Comparison of ENCODE assay signal across 31 mouse cellular contexts in genomic region chr6:131402606-131403005, GRCm38 (mm10). TPM values are rescaled to one million over a fixed set of nuclear protein-coding genes. Genes with fewer than 3 reads are reported as not detected.
A peak's percentile ranks its signal among the peaks of the same experiment; 100 is the strongest.
DNase-seq lines count a peak whose midpoint lies in the region; ATAC-seq and TF ChIP-seq lines count a peak whose summit lies in the region.
"Had no signal": no experiment of that assay in that cellular context is flagged by ENCODE, and none has a peak within 500 bp of the region (broad histone marks: within the 10 kb centered on the region; RNA-seq: fewer than 3 reads in every experiment).

No protein-coding gene starts in this region.

- H3K27me3 ChIP-seq in forebrain, embryonic 15.5 days = no peaks in the 10 kb centered on the region
- no peaks in the 10 kb centered on the region for H3K27me3 ChIP-seq in forebrain, embryonic 14.5 days (replicated peaks; ENCODE audit: control insufficient read depth, insufficient read depth, low read length)
- H3K27me3 ChIP-seq in kidney, embryonic 15.5 days = no peaks in the 10 kb centered on the region
- H3K27me3 ChIP-seq: CH12.LX; heart, embryonic 12.5 days; heart, embryonic 15.5 days; hindbrain, embryonic 13.5 days; intestine, embryonic 15.5 days; Patski had no signal

- DNase-seq in forebrain, embryonic 14.5 days (ENCODE audit: low spot score) = no peak
- DNase-seq in frontal cortex, postnatal 10 days (ENCODE audit: low spot score in 2 of 2) = no peak
- no peak for DNase-seq in left cerebral cortex, adult 2 months (ENCODE audit: extremely low spot score in 1 of 2, low spot score in 2 of 2)
- no peak for DNase-seq in left cerebral cortex, postnatal 14 days (ENCODE audit: low spot score in 2 of 2)
- DNase-seq: adrenal gland, postnatal 10 days; adrenal gland, postnatal 36 days; B cell, adult 2 months; cerebellum, adult 11 months; cerebellum, adult 2 months; cerebellum, adult 9-11 months; cerebellum, postnatal 25 days; embryo, embryonic 11 days; gastrocnemius, adult 2 months; gastrocnemius, postnatal 14 days; heart, postnatal 10 days; heart, postnatal 36 days; kidney, adult 11 months had no signal

- ATAC-seq in forebrain, embryonic 15.5 days (replicated peaks) = no peak
- no peak for ATAC-seq in forebrain, embryonic 14.5 days
- ATAC-seq in frontal cortex, adult (ENCODE audit: low TSS enrichment) = peak; percentile 96
- no peak for ATAC-seq in kidney, embryonic 15.5 days (replicated peaks; ENCODE audit: low FRiP score)
- ATAC-seq: hindbrain, embryonic 16.5 days; Patski had no signal

- no peaks in the 10 kb centered on the region for H3K4me1 ChIP-seq in forebrain, embryonic 15.5 days
- no peaks in the 10 kb centered on the region for H3K4me1 ChIP-seq in forebrain, embryonic 14.5 days (ENCODE audit: control insufficient read depth, insufficient read depth, low read length)
- H3K4me1 ChIP-seq in embryonic fibroblast, embryonic 13.5 days (ENCODE audit: control insufficient read depth, insufficient read depth, low read length) = peaks cover 4% of the 10 kb centered on the region; the same call in 1 of the 2 replicates
- H3K4me1 ChIP-seq in kidney, embryonic 15.5 days = peaks cover 10% of the 10 kb centered on the region
- H3K4me1 ChIP-seq: heart, embryonic 15.5 days; hindbrain, embryonic 13.5 days; intestine, embryonic 15.5 days had no signal

- H3K36me3 ChIP-seq in forebrain, embryonic 15.5 days = no peaks in the 10 kb centered on the region
- no peaks in the 10 kb centered on the region for H3K36me3 ChIP-seq in forebrain, embryonic 14.5 days (ENCODE audit: control insufficient read depth, insufficient read depth, low read length)
- H3K36me3 ChIP-seq in kidney, embryonic 15.5 days = no peaks in the 10 kb centered on the region
- H3K36me3 ChIP-seq: G1E; heart, embryonic 12.5 days; heart, embryonic 15.5 days; hindbrain, embryonic 10.5 days; hindbrain, embryonic 13.5 days; intestine, embryonic 15.5 days had no signal

- no peaks in the 10 kb centered on the region for H3K9me3 ChIP-seq in forebrain, embryonic 15.5 days
- no peaks in the 10 kb centered on the region for H3K9me3 ChIP-seq in forebrain, embryonic 14.5 days (replicated peaks; ENCODE audit: control insufficient read depth, low read length)
- H3K9me3 ChIP-seq in kidney, embryonic 15.5 days (replicated peaks) = no peaks in the 10 kb centered on the region
- H3K9me3 ChIP-seq: G1E; heart, embryonic 15.5 days; hindbrain, embryonic 10.5 days; hindbrain, embryonic 13.5 days; intestine, embryonic 15.5 days had no signal

- TF ChIP-seq CTCF in left cerebral cortex, adult 2 months (IDR thresholded peaks at IDR 0.05) = no peak
- no peak for TF ChIP-seq CTCF in embryonic fibroblast, embryonic 13.5 days (IDR thresholded peaks at IDR 0.05; ENCODE audit: borderline replicate concordance, insufficient read depth, low read length)

- H3K4me2 ChIP-seq in forebrain, embryonic 15.5 days (replicated peaks) = no peak overlapping the region
- H3K4me2 ChIP-seq in forebrain, embryonic 14.5 days (ENCODE audit: low read length) = no peak overlapping the region
- H3K4me2 ChIP-seq in kidney, embryonic 15.5 days = no peak overlapping the region
- H3K4me2 ChIP-seq: heart, embryonic 12.5 days; heart, embryonic 15.5 days; hindbrain, embryonic 13.5 days; intestine, embryonic 15.5 days had no signal

- H3K9ac ChIP-seq in forebrain, embryonic 15.5 days (replicated peaks) = no peak overlapping the region
- no peak overlapping the region for H3K9ac ChIP-seq in forebrain, embryonic 14.5 days (ENCODE audit: low read length)
- H3K9ac ChIP-seq in kidney, embryonic 15.5 days = no peak overlapping the region
- H3K9ac ChIP-seq: heart, embryonic 12.5 days; heart, embryonic 15.5 days; hindbrain, embryonic 13.5 days; intestine, embryonic 15.5 days had no signal

- intact Hi-C loops in left cerebral cortex, adult 2 months (cut with DNase I) = loop anchor here (2.0 kb wide), 1 partner anchor 14 kb away; the partner anchor contains the start of gene Ybx3
- intact Hi-C loops in left cerebral cortex, postnatal 14 days (cut with DNase I) = no loop called here

- peak overlapping the region; percentile 37 for H3K27ac ChIP-seq in forebrain, embryonic 15.5 days (replicated peaks)
- no peak overlapping the region for H3K27ac ChIP-seq in forebrain, embryonic 14.5 days (ENCODE audit: low read depth, low read length)
- H3K27ac ChIP-seq in left cerebral cortex, adult 2 months = peak overlapping the region; percentile 71
- H3K27ac ChIP-seq in embryonic fibroblast, embryonic 13.5 days (ENCODE audit: insufficient read depth, low read length) = peak overlapping the region; percentile 42; the same call in 1 of the 2 replicates
- no peak overlapping the region for H3K27ac ChIP-seq in kidney, embryonic 15.5 days
- H3K27ac ChIP-seq: gastrocnemius, adult 2 months; heart, embryonic 15.5 days; hindbrain, embryonic 10.5 days; hindbrain, embryonic 13.5 days; intestine, embryonic 15.5 days had no signal

- no peak overlapping the region for H3K4me3 ChIP-seq in forebrain, embryonic 15.5 days
- H3K4me3 ChIP-seq in forebrain, embryonic 14.5 days (ENCODE audit: low read depth, low read length) = no peak overlapping the region
- no peak overlapping the region for H3K4me3 ChIP-seq in left cerebral cortex, adult 2 months
- no peak overlapping the region for H3K4me3 ChIP-seq in embryonic fibroblast, embryonic 13.5 days (ENCODE audit: insufficient read depth, low read length)
- no peak overlapping the region for H3K4me3 ChIP-seq in kidney, embryonic 15.5 days (replicated peaks)
- H3K4me3 ChIP-seq: erythroblast, embryonic 14.5 days; gastrocnemius, adult 2 months; heart, embryonic 12.5 days; heart, embryonic 15.5 days; hindbrain, embryonic 10.5 days; hindbrain, embryonic 13.5 days; intestine, embryonic 15.5 days had no signal

- no peak for TF ChIP-seq POLR2A in embryonic fibroblast, embryonic 13.5 days (IDR thresholded peaks at IDR 0.05; ENCODE audit: low read depth, low read length)

RNA-seq across cellular contexts. Expression of gene Ybx3, which starts 14.3 kb away (rescaled TPM):
- 19.5 and 20.8 TPM in 2 replicates for polyA plus RNA-seq in forebrain, embryonic 15.5 days (2015; fragmentation: Nextera tagmentation; extraction: Ambion mirVana)
- 26.7 and 26.8 TPM in 2 replicates for polyA plus RNA-seq in forebrain, embryonic 14.5 days (2014; fragmentation: Nextera tagmentation; extraction: Ambion mirVana)
- 10 to 100 TPM; 43.5 to 47.6 TPM for total RNA-seq in left cerebral cortex, adult 2 months (2021)
- 10 to 100 TPM; 72.4 to 73.6 TPM for total RNA-seq in left cerebral cortex, postnatal 14 days (2021)
- polyA plus RNA-seq in embryonic fibroblast, embryonic 13.5 days (2011; ENCODE audit: insufficient read length, low read depth, missing spikeins) = 262 and 295 TPM in 2 replicates
- polyA plus RNA-seq in kidney, embryonic 15.5 days (2015; fragmentation: Nextera tagmentation; extraction: Ambion mirVana) = 50.3 and 62.9 TPM in 2 replicates

RNA-seq across cellular contexts. Expression of gene Styk1, which starts 49.2 kb away (rescaled TPM):
- polyA plus RNA-seq in forebrain, embryonic 15.5 days (2015; fragmentation: Nextera tagmentation; extraction: Ambion mirVana) = 3.4 and 4.3 TPM in 2 replicates
- polyA plus RNA-seq in forebrain, embryonic 14.5 days (2014; fragmentation: Nextera tagmentation; extraction: Ambion mirVana) = 2.5 and 4.8 TPM in 2 replicates
- under 1 TPM; 0.65 to 0.81 TPM for total RNA-seq in left cerebral cortex, adult 2 months (2021)
- total RNA-seq in left cerebral cortex, postnatal 14 days (2021) = under 1 TPM; 0.23 to 0.53 TPM
- 11.3 and 26.4 TPM in 2 replicates for polyA plus RNA-seq in embryonic fibroblast, embryonic 13.5 days (2011; ENCODE audit: insufficient read length, low read depth, missing spikeins)
- polyA plus RNA-seq in kidney, embryonic 15.5 days (2015; fragmentation: Nextera tagmentation; extraction: Ambion mirVana) = 3.7 and 3.9 TPM in 2 replicates
- total RNA-seq: CH12.LX had no signal
- polyA plus RNA-seq: erythroblast, embryonic 14.5 days; G1E had no signal

Comparison
In these comparisons a context has a peak if more than half of its experiments do, and no peak if none do; other contexts are left out.
1. H3K27ac ChIP-seq: peak in forebrain, embryonic 15.5 days (single experiment), left cerebral cortex, adult 2 months (single experiment) and embryonic fibroblast, embryonic 13.5 days (single experiment); none in forebrain, embryonic 14.5 days (single experiment) and kidney, embryonic 15.5 days (single experiment).